Mouse (Mus musculus): ENCODE data around the gene Setd4.
"Not testable (repeated sequence)": the region's sequence is repeated elsewhere in the genome, so short reads cannot be mapped to it uniquely, and the experiment has no call there.

The Setd4 gene

DNA sequence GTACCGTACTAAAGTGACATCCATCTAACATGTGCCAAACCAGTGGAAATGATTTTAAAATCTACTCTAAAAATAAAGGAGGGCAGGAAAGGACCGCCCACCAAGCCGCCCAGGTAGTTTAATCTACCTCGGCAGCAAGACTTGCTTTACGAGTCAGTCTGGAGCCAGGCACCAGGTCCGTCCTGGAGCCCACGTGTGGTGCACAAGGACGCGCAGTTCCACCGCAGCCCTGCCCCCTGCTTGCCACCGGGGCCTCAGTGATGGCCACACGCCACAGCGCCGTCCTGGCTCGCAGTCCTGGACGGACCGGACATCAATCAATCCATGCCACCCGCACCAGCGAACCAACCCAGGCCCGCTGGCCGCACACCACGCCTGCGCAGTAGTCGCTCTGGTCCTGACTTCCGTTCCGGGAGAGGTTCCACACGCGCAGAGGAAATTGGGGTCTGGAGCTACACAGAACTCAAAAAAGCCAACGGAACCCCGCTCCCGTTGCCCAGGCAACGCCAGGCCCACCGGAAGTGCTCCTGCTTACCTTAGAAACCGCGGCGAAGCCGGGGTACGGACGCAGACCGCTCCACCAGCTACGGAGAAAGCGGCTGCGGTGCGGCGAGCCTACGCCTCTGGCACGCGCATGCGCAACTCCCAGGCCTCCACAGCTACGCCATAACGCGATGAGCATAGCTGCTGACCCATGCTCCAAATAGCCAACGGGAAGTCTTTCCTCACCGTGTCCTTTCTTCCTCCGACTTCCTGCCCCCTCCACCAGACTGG lies at the start of gene Setd4:
Setd4 (minus strand) TSS at position 625 of the 774 bp plus-strand sequence.
- DNase-seq (ENCODE audit: low spot score in 2 of 2): peak; percentile 71 to 78

GRCm38 (mm10) chr16:93648441-93649183 lies 44.7 kb upstream of the Setd4 start:
- DNase-seq (ENCODE audit: low spot score in 2 of 2): no peak

GRCm38 (mm10) chr16:93644006-93644405 lies 40.1 kb upstream of the Setd4 start:
- DNase-seq (ENCODE audit: low spot score in 2 of 2): no peak

GRCm38 (mm10) chr16:93627761-93628400 lies 24.0 kb upstream of the Setd4 start, which contains the start of gene Gm5678:
Gene Gm5678 (plus strand): TSS chr16:93628097.
- DNase-seq (ENCODE audit: low spot score in 2 of 2): no peak

GRCm38 (mm10) chr16:93626745-93627144 lies 22.9 kb upstream of the Setd4 start:
- no peak for DNase-seq (ENCODE audit: low spot score in 2 of 2)

DNA sequence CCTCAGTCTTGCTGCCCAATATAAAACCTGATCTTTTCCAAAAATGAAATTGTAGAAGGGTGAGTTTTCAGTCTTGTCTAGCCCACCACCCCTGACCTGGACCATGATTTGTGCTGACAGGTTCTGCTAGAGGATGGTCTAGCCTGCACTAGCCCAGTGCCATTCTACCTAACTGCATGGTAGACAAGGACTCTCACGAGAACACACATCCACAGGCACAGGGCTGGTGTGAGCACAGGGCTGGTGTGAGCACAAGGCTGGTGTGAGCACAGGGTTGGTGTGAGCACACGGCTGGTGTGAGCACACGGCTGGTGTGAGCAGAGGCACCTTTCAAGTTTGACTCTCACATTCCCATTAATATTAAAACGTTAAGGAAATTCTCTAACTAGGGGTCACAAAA lies 20.8 kb upstream of the Setd4 start:
- no peak for DNase-seq (ENCODE audit: low spot score in 2 of 2)

DNA sequence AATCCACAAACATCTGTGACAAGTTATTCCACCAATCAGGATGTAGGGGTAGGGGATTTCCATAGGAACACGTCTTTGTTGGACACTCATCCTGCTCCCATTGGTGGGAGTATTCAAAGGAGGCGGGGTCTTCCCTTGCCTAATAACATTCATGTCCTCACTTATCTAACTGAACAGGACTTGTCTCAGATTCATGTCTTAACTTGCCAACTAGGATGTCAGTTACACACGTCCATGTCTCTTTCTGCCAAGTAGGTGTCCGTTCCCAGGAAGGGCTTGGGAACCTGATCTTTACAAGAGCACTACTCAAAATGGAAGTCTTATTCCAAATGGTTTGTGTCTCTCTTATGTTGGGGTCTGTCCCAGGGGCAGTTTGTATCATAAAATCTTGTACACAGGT lies 19.9 kb upstream of the Setd4 start:
- not testable (repeated sequence) for DNase-seq (ENCODE audit: low spot score in 2 of 2)

DNA sequence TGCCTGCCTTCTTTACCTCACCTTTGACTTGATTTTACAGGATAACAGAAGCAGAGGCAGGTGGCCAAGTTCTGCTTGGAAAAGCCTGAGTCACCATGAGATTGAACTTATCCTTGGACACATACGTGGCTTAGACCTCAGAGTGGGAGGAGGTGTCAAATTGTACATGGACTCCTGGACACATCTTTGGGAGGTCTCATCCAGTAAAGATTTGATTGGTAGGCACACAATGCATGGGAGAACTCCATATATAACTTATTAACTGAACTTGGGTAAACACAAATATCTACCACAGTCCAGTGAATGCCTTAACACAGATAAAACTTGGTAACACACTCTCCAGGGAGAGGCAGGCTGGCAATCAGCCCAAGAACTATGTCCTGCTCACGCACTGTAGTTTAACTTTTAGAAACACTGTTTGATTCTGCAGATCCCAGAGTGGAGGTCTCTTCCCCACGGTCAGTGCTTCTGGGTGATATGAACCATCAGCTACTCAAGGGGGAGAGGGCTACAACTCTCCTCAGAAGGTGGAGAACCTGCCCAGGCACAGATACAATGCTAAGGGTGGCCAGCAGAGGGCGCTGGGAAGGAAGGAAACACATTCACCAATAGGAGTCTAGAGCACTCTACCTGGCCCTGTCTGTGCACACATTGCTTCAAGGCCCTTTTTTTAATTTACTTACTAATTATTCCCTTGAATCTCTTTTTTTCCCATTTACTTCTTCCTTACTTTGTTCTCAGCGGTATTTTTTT lies 11.4 kb upstream of the Setd4 start:
- DNase-seq (ENCODE audit: low spot score in 2 of 2): peak; percentile 58 to 84

GRCm38 (mm10) chr16:93610961-93611360 lies 7.1 kb upstream of the Setd4 start:
- DNase-seq (ENCODE audit: low spot score in 2 of 2): no peak

GRCm38 (mm10) chr16:93609796-93610195 lies 5.9 kb upstream of the Setd4 start:
- DNase-seq (ENCODE audit: low spot score in 2 of 2): no peak

DNA sequence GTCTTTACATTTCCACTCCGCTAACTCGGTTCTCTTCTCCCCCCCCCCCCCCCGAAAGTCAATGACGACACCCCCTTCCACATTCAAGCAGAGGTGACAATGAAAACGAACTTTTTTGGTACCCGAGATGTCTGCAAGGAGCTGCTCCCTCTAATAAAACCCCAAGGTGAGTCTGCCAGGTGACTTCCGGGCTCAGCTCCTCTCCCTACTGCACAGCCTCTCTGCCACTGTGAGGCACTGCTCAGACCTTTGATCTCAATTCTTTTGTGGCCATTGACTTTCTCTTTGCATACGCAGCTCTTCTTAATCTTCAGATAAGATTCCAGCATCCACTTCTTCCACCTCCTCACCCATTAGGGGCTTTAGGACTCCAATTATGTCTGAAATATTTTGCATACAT lies 4.9 kb upstream of the Setd4 start:
- DNase-seq (ENCODE audit: low spot score in 2 of 2): no peak

- peak; percentile 83 to 89 for DNase-seq (ENCODE audit: low spot score in 2 of 2)
These were observed 3.8 kb upstream of the Setd4 start for GRCm38 (mm10) chr16:93607669-93608101.

DNA sequence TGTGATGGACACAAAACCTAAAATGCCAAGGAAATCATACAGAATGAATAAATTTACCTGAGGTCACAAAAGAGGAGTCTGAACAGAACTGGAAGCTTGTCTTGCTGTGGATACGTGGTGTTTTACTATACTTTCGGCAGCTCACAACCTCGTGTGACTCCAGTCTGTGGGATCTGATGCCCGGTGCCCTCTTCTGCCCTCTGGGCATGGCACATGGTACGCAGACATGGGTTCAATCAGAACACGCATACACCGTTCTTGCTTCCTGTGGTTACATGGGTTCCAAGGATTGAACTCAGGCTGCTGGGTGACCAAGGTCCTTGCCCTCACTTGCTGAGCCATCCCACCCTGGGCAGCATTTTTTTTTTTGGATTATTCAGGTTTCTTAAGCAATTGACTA lies 2.3 kb upstream of the Setd4 start:
- no peak for DNase-seq (ENCODE audit: low spot score in 2 of 2)

- no peak for DNase-seq (ENCODE audit: low spot score in 2 of 2)
These were observed 1.7 kb upstream of the Setd4 start, which contains the start of gene Cbr1 for GRCm38 (mm10) chr16:93605553-93605952. Gene Cbr1 (plus strand): TSS chr16:93605853.

- no peak for DNase-seq (ENCODE audit: low spot score in 2 of 2)
These were observed 662 bp upstream of the Setd4 start for GRCm38 (mm10) chr16:93604481-93604969.

GRCm38 (mm10) chr16:93599461-93599860 lies 4.4 kb downstream of the Setd4 start:
- DNase-seq (ENCODE audit: low spot score in 2 of 2): no peak

DNA sequence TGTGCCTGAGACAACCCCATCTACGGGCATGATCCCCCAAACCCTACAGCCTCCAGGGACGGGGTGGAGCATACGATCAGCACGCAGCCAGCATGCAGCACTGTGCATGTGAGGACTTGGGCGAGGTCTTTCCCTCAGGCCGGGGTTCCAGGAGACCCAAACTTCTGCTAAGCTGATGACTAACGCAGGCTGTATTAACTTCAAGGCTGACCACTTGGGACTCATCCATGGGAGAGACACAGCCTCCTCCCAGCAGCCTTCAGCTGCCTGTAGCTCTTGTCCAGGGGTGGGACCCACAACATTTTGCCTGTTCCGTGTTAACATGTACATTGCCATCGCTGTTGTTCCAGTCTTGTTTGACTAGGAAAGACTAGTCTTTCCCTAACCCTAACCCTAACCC lies 6.3 kb downstream of the Setd4 start:
- DNase-seq (ENCODE audit: low spot score in 2 of 2): no peak

GRCm38 (mm10) chr16:93596807-93597206 lies 7.1 kb downstream of the Setd4 start:
- no peak for DNase-seq (ENCODE audit: low spot score in 2 of 2)

- no peak for DNase-seq (ENCODE audit: low spot score in 2 of 2)
These were observed 8.1 kb downstream of the Setd4 start for GRCm38 (mm10) chr16:93595766-93596165.

- DNase-seq (ENCODE audit: low spot score in 2 of 2): no peak
These were observed 9.4 kb downstream of the Setd4 start for GRCm38 (mm10) chr16:93594448-93594847.

DNA sequence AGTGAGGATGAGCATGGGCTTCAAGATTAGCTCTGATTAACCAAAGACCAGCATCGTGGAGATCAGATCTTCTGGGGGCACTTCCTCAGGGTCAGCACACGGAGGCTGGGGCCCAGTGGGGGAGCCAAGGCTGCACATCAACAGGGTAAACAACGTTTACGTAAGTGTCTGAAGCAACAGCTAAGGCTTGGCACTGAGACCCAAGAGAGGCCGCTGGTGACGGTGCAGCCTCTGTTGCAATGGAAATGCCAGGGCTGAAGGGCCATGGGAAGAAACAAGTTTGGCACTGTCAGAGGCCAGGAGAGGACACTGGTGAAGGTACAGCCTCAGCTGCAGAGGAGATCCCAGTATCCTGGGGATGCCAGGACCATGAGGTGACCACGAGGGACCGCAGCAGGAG lies 10.5 kb downstream of the Setd4 start:
- no peak for DNase-seq (ENCODE audit: low spot score in 2 of 2)

DNA sequence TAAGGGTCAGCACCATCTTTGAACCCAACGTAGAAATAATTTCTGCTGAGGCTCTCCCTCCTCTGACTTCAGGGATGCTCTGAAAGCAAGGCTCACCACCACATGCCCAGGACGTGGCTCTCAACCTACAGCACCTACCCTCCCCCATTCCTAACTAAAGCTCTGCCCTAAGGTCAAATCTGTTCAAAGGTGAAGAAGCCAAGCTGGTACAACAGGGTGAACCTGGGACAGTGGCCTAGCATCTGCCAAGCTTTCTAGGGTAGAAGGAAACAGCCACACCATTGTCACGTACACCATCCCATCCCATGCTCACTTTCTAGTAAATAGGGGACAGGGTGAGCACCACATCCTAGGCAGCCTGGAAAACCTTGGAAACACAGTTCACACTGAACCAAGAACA lies 11.2 kb downstream of the Setd4 start:
- no peak for DNase-seq (ENCODE audit: low spot score in 2 of 2)

Measured in thymus, postnatal 10 days (tissue).